Mouse (Mus musculus) lung, embryonic 15.5 days (tissue): ENCODE data around the gene Arl6ip4. TPM values are rescaled to one million over a fixed set of nuclear protein-coding genes. Genes with fewer than 3 reads are reported as not detected.

Experiments used
- ATAC-seq: fragments of 200-750 bp; cut with Nextera tagmentation; 2 replicates; pipeline ENCODE4 v1.8.0; 2017; ENCODE audit warnings: moderate number of reproducible peaks, borderline replicate concordance; ENCODE audit not compliant: low FRiP score, low TSS enrichment; ENCODE audit errors: extremely low read depth
- H3K27ac ChIP-seq: fragments of 300-500 bp; sonication (generic); 2 replicates; pipeline ENCODE4 v1.5.1; 2015; ENCODE audit warnings: moderate library complexity, mild to moderate bottlenecking, inconsistent platforms
- H3K27me3 ChIP-seq: fragments of 300-500 bp; sonication (generic); 2 replicates; pipeline ENCODE4 v1.6.1; 2015; ENCODE audit warnings: inconsistent platforms
- H3K36me3 ChIP-seq: fragments of 300-500 bp; sonication (generic); 2 replicates; pipeline ENCODE4 v1.6.1; 2015; ENCODE audit warnings: inconsistent platforms
- H3K4me1 ChIP-seq: fragments of 300-500 bp; sonication (generic); 2 replicates; pipeline ENCODE4 v1.6.1; 2015; ENCODE audit warnings: inconsistent platforms
- H3K4me2 ChIP-seq: fragments of 300-500 bp; sonication (generic); 2 replicates; pipeline ENCODE4 v1.6.1; 2015; ENCODE audit warnings: inconsistent platforms, mild to moderate bottlenecking, moderate library complexity
- H3K4me3 ChIP-seq: fragments of 300-500 bp; sonication (generic); 2 replicates; pipeline ENCODE4 v1.5.1; 2015; ENCODE audit warnings: mild to moderate bottlenecking, inconsistent platforms
- H3K9ac ChIP-seq: fragments of 300-500 bp; sonication (generic); 2 replicates; pipeline ENCODE4 v1.6.1; 2015; ENCODE audit warnings: inconsistent platforms
- H3K9me3 ChIP-seq: fragments of 300-500 bp; sonication (generic); 2 replicates; pipeline ENCODE4 v1.6.1; 2016; ENCODE audit warnings: inconsistent platforms
- WGBS: fragments of 180-500 bp; shearing (Covaris S2); methylation state at CpG from one replicate; pipeline ENCODE4 v1.1.7; 2015; 5-methylcytosine and 5-hydroxymethylcytosine counted together
- polyA plus RNA-seq: library from polyadenylated mRNA; unstranded; fragments of >200 nt; fragmentation: Nextera tagmentation; extraction: Ambion mirVana; gene quantifications from 2 replicates; pipeline ENCODE4 v1.2.1, GENCODE M21; 2015

Arl6ip4 gene
- polyA plus RNA-seq, 1 experiment from 2014 or later, result 107 TPM

DNA sequence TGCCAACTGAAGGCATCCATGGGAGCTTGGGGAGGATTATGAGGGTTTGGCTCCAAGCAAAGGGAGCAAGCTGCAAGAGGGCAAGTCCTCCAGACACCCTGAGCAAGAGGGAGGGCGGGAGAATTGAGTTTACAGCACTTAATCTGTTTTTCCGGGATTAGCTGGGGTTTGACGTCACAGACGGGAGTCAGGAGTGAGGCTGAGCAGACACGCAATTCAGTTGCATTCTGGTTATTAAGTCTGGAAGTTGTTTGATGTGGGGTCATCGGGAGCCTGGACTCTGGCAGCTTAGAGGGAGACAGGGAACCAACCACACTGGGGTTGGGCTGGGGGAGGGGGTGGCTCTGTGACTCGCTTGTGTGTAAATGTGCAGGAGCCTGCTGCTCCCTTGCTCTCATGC is 43.6 kb downstream of the Arl6ip4 start:
- Histone ChIP-seq H3K4me1 (peaks cover 37% of the 10 kb centered on the region), H3K27ac (no peak overlapping the region)

DNA sequence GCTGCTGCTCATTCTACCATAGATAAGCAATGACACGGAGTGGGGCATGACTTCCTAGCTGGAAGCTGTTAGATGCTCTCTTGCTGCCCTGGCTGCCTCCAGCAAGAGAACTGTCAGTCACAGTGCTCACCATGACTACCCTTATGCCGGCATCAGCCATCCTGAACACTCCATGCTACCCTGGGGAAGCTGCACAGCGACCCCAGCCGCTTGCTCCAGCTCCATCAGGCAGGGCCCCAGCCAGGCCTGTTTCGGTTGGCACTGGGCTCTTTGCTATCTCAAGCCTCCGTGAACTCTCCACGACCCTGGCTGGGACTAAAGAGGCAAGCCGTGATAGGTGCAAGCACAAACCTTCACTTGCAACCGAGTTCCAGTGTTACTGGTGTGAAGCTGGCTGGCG is 45.9 kb downstream of the Arl6ip4 start:
- ATAC-seq, result peak; percentile 47; the same call in 1 of the 2 replicates
- Histone ChIP-seq H3K27ac (peak overlapping the region; percentile 57; the same call in 1 of the 2 replicates), H3K4me3 (no peak overlapping the region), H3K27me3 (no peaks in the 10 kb centered on the region), H3K9ac (no peak overlapping the region), H3K9me3 (no peaks in the 10 kb centered on the region), H3K4me2 (no peak overlapping the region), H3K4me1 (peaks cover 47% of the 10 kb centered on the region), H3K36me3 (no peaks in the 10 kb centered on the region)
- WGBS, result 17% methylated on average over 10 of the region's 10 CpGs

More for the DNA sequence above, 43.6 kb downstream of the Arl6ip4 start:
- H3K36me3 ChIP-seq, result no peaks in the 10 kb centered on the region
- WGBS, result 36% methylated on average over 7 of the region's 7 CpGs
- no peaks in the 10 kb centered on the region for H3K27me3 ChIP-seq
- no peak overlapping the region for H3K4me2 ChIP-seq
- no peak for ATAC-seq
- H3K4me3 ChIP-seq, result no peak overlapping the region
- no peaks in the 10 kb centered on the region for H3K9me3 ChIP-seq
- no peak overlapping the region for H3K9ac ChIP-seq

DNA sequence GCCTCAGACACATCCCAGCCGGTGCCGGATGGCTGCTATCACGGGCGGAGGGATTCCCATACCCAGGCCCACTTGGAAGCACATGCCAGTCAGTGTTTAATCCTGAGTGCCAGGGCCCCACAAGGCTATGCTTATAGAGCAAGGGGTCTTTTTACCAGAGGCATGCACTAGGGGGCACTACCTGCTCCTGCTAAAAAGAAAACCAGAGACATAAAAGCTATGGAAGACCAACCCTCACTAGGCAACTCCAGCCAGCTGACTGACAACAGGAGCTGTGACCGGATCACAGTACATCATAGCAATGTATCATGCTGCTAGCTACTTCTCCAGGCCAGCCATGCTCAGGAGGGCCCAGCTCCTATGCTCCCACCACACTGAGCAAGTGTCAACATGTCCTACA is 46.7 kb downstream of the Arl6ip4 start:
- H3K4me3 ChIP-seq, result no peak overlapping the region
- no peak overlapping the region for H3K4me2 ChIP-seq
- H3K4me1 ChIP-seq, result peaks cover 50% of the 10 kb centered on the region
- H3K27ac ChIP-seq, result no peak overlapping the region
- no peaks in the 10 kb centered on the region for H3K27me3 ChIP-seq
- no peak overlapping the region for H3K9ac ChIP-seq
- no peaks in the 10 kb centered on the region for H3K9me3 ChIP-seq
- 50% methylated on average over 5 of the region's 5 CpGs for WGBS
- 0 out of 2 replicates have a peak, but pooled peaks have one; percentile 6 for ATAC-seq
- no peaks in the 10 kb centered on the region for H3K36me3 ChIP-seq

DNA sequence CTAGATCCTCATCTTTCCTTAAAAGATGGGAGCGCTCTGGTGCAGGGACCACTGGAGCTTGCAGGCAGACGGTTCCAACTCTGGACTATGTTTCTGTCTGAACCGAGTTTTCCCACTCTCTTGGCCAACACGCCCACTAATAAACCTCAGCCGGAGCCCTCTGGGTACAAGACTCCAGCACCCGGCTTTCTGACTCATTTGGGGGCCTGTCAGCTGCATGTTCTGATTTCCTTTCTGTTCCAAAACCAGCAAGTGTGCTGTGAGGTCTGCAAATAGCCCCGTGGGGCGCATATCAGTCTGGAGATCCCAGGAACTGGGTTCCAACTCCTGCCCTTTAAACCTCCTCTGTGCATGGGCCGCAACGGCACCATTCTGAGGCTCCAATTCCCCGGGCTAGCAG is 47.6 kb downstream of the Arl6ip4 start:
- H3K4me3 ChIP-seq, result no peak overlapping the region
- H3K4me2 ChIP-seq, result no peak overlapping the region
- WGBS, result 79% methylated on average over 11 of the region's 11 CpGs
- no peak overlapping the region for H3K27ac ChIP-seq
- H3K9ac ChIP-seq, result no peak overlapping the region
- peaks cover 57% of the 10 kb centered on the region for H3K4me1 ChIP-seq
- H3K27me3 ChIP-seq, result no peaks in the 10 kb centered on the region
- H3K36me3 ChIP-seq, result no peaks in the 10 kb centered on the region
- H3K9me3 ChIP-seq, result no peaks in the 10 kb centered on the region
- no peak for ATAC-seq

DNA sequence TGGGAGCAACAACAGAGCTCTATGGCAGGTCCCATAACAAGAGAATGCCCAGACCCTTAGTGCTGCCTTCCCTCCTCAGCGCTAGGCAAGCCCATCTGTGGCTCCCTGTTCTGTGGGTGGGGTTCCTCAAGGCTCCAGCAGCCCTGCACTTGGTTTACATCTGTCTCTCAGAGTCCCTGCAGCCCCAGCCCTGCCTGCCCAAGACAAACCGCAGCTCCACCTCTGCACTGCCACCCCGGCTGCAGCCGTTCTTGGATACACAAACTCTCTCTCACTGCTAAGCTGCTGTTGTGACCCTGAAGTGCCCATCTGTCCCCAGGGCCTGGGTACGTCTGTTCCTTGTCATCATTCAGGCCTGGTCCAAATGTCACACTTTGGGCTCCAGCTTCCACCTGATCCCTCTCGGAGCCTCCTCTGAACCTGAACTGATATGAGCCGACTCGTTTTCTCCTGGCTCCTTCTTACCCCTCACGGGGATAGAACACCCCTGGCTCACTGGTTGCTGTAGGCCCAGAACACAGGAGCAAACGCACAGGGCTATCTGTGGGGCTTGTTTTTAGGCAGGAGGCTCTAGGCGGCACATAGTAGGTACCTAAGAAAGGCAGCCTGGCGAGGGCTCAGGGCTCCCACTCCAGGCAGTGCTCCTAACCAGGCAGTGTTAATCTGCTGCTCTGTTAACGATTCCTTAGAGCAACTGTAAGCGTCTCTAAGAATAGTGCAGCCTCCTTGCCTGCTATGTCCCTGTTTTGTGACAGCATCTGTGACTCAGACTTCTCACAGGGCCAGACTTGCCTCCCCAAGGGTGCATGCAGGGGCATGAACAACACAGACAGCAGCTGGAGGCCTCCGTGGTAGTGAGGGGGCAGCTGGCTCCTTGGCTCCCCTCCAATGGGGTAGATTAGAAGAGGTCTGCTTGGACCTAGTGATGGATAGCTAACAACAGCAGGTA is 50.0 kb downstream of the Arl6ip4 start:
- no peak overlapping the region for H3K4me3 ChIP-seq
- no peaks in the 10 kb centered on the region for H3K9me3 ChIP-seq
- peak overlapping the region; percentile 32 for H3K27ac ChIP-seq
- H3K4me2 ChIP-seq, result no peak overlapping the region
- H3K36me3 ChIP-seq, result no peaks in the 10 kb centered on the region
- peaks cover 48% of the 10 kb centered on the region for H3K4me1 ChIP-seq
- 31% methylated on average over 15 of the region's 15 CpGs for WGBS
- ATAC-seq, result no peak
- H3K9ac ChIP-seq, result no peak overlapping the region
- H3K27me3 ChIP-seq, result no peaks in the 10 kb centered on the region

DNA sequence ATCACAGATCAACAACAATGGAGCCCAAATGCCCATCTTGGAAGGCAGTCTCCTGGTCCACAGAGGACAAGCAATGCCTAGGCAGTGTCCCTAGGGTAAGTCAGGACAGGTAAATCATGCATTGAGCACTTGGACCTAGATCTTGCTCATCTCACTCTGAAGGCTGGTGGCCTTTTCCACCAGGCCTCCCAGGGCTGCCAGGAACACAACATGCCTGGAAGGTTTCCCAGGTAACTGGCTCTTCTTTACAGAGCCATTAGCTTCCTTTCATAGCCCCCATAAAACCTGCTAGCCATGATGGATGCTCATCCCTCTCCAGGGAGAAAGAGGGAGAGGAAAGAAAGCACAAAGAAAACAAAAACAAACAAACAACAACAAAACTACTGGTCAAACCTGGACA is 50.9 kb downstream of the Arl6ip4 start:
- H3K4me1 ChIP-seq, result peaks cover 51% of the 10 kb centered on the region
- H3K27ac ChIP-seq, result no peak overlapping the region
- no peaks in the 10 kb centered on the region for H3K9me3 ChIP-seq
- H3K4me3 ChIP-seq, result no peak overlapping the region
- no peak for ATAC-seq
- H3K4me2 ChIP-seq, result no peak overlapping the region
- no peak overlapping the region for H3K9ac ChIP-seq
- H3K27me3 ChIP-seq, result no peaks in the 10 kb centered on the region
- H3K36me3 ChIP-seq, result no peaks in the 10 kb centered on the region

DNA sequence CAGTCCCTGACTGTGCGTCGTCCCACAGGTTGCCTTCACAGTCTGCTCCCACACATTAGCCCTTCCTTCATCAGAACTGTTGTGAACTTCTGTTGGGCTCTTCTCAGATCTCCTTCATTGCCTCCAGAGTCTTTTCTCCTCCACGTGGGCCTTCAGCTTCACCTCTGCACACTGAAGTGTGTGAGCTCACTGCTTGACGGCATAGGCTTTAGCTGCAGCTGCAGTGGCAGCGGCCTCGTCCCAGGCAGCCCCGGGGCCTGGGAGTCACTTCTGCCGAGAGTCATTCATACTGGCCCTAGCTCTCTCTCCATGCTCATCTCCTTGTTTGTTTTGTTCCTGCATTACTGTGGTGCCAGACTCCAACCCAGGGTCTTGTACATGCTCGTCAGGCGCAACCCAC is 51.7 kb downstream of the Arl6ip4 start:
- H3K9me3 ChIP-seq, result no peaks in the 10 kb centered on the region
- no peaks in the 10 kb centered on the region for H3K36me3 ChIP-seq
- ATAC-seq, result no peak
- peaks cover 44% of the 10 kb centered on the region for H3K4me1 ChIP-seq
- 46% methylated on average over 10 of the region's 10 CpGs for WGBS
- peak overlapping the region; percentile 52 for H3K27ac ChIP-seq
- no peak overlapping the region for H3K4me2 ChIP-seq
- no peaks in the 10 kb centered on the region for H3K27me3 ChIP-seq
- no peak overlapping the region for H3K9ac ChIP-seq
- no peak overlapping the region for H3K4me3 ChIP-seq

Other genes with a start within 250 kb of the Arl6ip4 start
- gene Hcar1, start 236.1 kb upstream of the Arl6ip4 start, polyA plus RNA-seq, result 0.59 and 0.75 TPM in 2 replicates
- gene Denr, start 208.9 kb upstream of the Arl6ip4 start, polyA plus RNA-seq, result 118 and 120 TPM in 2 replicates
- gene Gm43518, start 188.7 kb upstream of the Arl6ip4 start, polyA plus RNA-seq, result 1.7 and 2.3 TPM in 2 replicates
- gene Ccdc62, start 185.4 kb upstream of the Arl6ip4 start, polyA plus RNA-seq, result 5.2 and 6.3 TPM in 2 replicates
- gene Hip1r, start 142.5 kb upstream of the Arl6ip4 start, polyA plus RNA-seq, result 11.8 and 13.3 TPM in 2 replicates
- gene Vps37b, start 83.8 kb upstream of the Arl6ip4 start, polyA plus RNA-seq, result 38.1 and 41.3 TPM in 2 replicates
- 1.9 and 3.6 TPM in 2 replicates for gene Abcb9, start 20.3 kb upstream of the Arl6ip4 start, polyA plus RNA-seq
- 26.5 and 27.6 TPM in 2 replicates for gene Ogfod2, start 3.8 kb upstream of the Arl6ip4 start, polyA plus RNA-seq
- 6.2 and 6.7 TPM in 2 replicates for gene Pitpnm2, start 133.7 kb downstream of the Arl6ip4 start, polyA plus RNA-seq
- gene Mphosph9, start 211.9 kb downstream of the Arl6ip4 start, polyA plus RNA-seq, result 13.1 and 16.6 TPM in 2 replicates
- gene 2810006K23Rik, start 212.0 kb downstream of the Arl6ip4 start, polyA plus RNA-seq, result 19.1 and 20.8 TPM in 2 replicates
- gene Cdk2ap1, start 247.0 kb downstream of the Arl6ip4 start, polyA plus RNA-seq, result 118 and 192 TPM in 2 replicates